Mouse (Mus musculus): ENCODE results near the gene Oas1d.
"Not testable (repeated sequence)": the region's sequence is repeated elsewhere in the genome, so short reads cannot be mapped to it uniquely, and the experiment has no call there.

Oas1d gene

GRCm38 (mm10) chr5:120906791-120907733, 7.3 kb upstream of the Oas1d start, which contains the start of gene Oas1a:
Gene Oas1a, minus strand, starts transcription at chr5:120907521.
- not testable (repeated sequence) for DNase-seq

- no peak for DNase-seq
These were observed 6.0 kb upstream of the Oas1d start for GRCm38 (mm10) chr5:120908196-120908920.

- DNase-seq = not testable (repeated sequence)
These were observed 5.0 kb downstream of the Oas1d start for GRCm38 (mm10) chr5:120919156-120919935.

GRCm38 (mm10) chr5:120920296-120920695, 6.0 kb downstream of the Oas1d start:
- DNase-seq = no peak

- DNase-seq = no peak
These were observed 9.6 kb downstream of the Oas1d start for GRCm38 (mm10) chr5:120923969-120924368.

GRCm38 (mm10) chr5:120924520-120924919, 10.2 kb downstream of the Oas1d start:
- not testable (repeated sequence) for DNase-seq

GRCm38 (mm10) chr5:120926311-120926710, 12.0 kb downstream of the Oas1d start:
- DNase-seq = not testable (repeated sequence)

GRCm38 (mm10) chr5:120927036-120927435, 12.7 kb downstream of the Oas1d start:
- DNase-seq = peak; percentile 53 to 66

GRCm38 (mm10) chr5:120933966-120934365, 19.6 kb downstream of the Oas1d start:
- DNase-seq = no peak

GRCm38 (mm10) chr5:120937841-120938240, 23.5 kb downstream of the Oas1d start:
- DNase-seq = no peak

- no peak for DNase-seq
These were observed 24.2 kb downstream of the Oas1d start for GRCm38 (mm10) chr5:120938586-120938985.

- DNase-seq = peak in 1 of 2 experiments; percentile 33
These were observed 27.7 kb downstream of the Oas1d start for GRCm38 (mm10) chr5:120942076-120942475.

GRCm38 (mm10) chr5:120952242-120952770, 38.0 kb downstream of the Oas1d start:
- DNase-seq = no peak

GRCm38 (mm10) chr5:120953974-120954373, 39.6 kb downstream of the Oas1d start:
- peak; percentile 83 for DNase-seq

- DNase-seq = no peak
These were observed 46.7 kb downstream of the Oas1d start for GRCm38 (mm10) chr5:120961004-120961403.

- DNase-seq = peak in 1 of 2 experiments; percentile 56
These were observed 51.8 kb downstream of the Oas1d start for GRCm38 (mm10) chr5:120966156-120966555.

- peak in 1 of 2 experiments; percentile 52 for DNase-seq
These were observed 52.6 kb downstream of the Oas1d start for GRCm38 (mm10) chr5:120966894-120967293.

GRCm38 (mm10) chr5:120967355-120968133, 53.2 kb downstream of the Oas1d start:
- peak; percentile 51 to 58 for DNase-seq

- DNase-seq = peak; percentile 50 to 52
These were observed 53.8 kb downstream of the Oas1d start for GRCm38 (mm10) chr5:120968134-120968532.

GRCm38 (mm10) chr5:120968799-120969198, 54.5 kb downstream of the Oas1d start:
- DNase-seq = peak in 1 of 2 experiments; percentile 50

GRCm38 (mm10) chr5:120969703-120970102, 55.4 kb downstream of the Oas1d start:
- peak; percentile 85 to 91 for DNase-seq
